Mouse (Mus musculus): ENCODE results near the gene Cx3cl1. TPM values are rescaled to one million over a fixed set of nuclear protein-coding genes. Genes with fewer than 3 reads are reported as not detected.

Cx3cl1 gene
- polyA plus RNA-seq, 1 experiment from 2014 or later = 14.3 TPM

GRCm38 (mm10) chr8:94810855-94811254, 39.0 kb downstream of the Cx3cl1 start:
- H3K27me3 ChIP-seq (ENCODE audit: low read depth, poor library complexity, severe bottlenecking) = no peaks in the 10 kb centered on the region
- no peak overlapping the region for H3K27ac ChIP-seq (replicated peaks)
- 86% methylated on average over 5 of the region's 5 CpGs for WGBS
- H3K36me3 ChIP-seq = no peaks in the 10 kb centered on the region
- H3K4me1 ChIP-seq = peaks cover 33% of the 10 kb centered on the region
- no peaks in the 10 kb centered on the region for H3K9me3 ChIP-seq (replicated peaks)
- H3K4me3 ChIP-seq = no peak overlapping the region
- DNase-seq (ENCODE audit: low spot score) = no peak

GRCm38 (mm10) chr8:94811654-94812053, 39.8 kb downstream of the Cx3cl1 start:
- Histone ChIP-seq H3K36me3 (no peaks in the 10 kb centered on the region), H3K27me3 (ENCODE audit: low read depth, poor library complexity, severe bottlenecking) (no peaks in the 10 kb centered on the region), H3K9me3 (replicated peaks) (no peaks in the 10 kb centered on the region), H3K4me1 (peaks cover 25% of the 10 kb centered on the region), H3K27ac (replicated peaks) (0 out of 2 replicates have a peak overlapping the region, but pooled peaks have one; percentile 53), H3K4me3 (no peak overlapping the region)
- DNase-seq (ENCODE audit: low spot score) = no peak
- WGBS = 76% methylated on average over 6 of the region's 6 CpGs

- H3K9me3 ChIP-seq (replicated peaks) = no peaks in the 10 kb centered on the region
- WGBS = 26% methylated on average over 6 of the region's 6 CpGs
- H3K27ac ChIP-seq (replicated peaks) = peak overlapping the region; percentile 53
- peak; percentile 84 for DNase-seq (ENCODE audit: low spot score)
- no peaks in the 10 kb centered on the region for H3K27me3 ChIP-seq (ENCODE audit: low read depth, poor library complexity, severe bottlenecking)
- peaks cover 16% of the 10 kb centered on the region for H3K4me1 ChIP-seq
- no peaks in the 10 kb centered on the region for H3K36me3 ChIP-seq
- H3K4me3 ChIP-seq = peak overlapping the region; percentile 36; the same call in 1 of the 2 replicates
Observed at GRCm38 (mm10) chr8:94812645-94813098, 40.9 kb downstream of the Cx3cl1 start.

- DNase-seq (ENCODE audit: low spot score) = no peak
- H3K36me3 ChIP-seq = no peaks in the 10 kb centered on the region
- H3K9me3 ChIP-seq (replicated peaks) = no peaks in the 10 kb centered on the region
- H3K4me1 ChIP-seq = peaks cover 10% of the 10 kb centered on the region
- 0% methylated on average over 1 of the region's 1 CpGs for WGBS
- H3K27me3 ChIP-seq (ENCODE audit: low read depth, poor library complexity, severe bottlenecking) = no peaks in the 10 kb centered on the region
- no peak overlapping the region for H3K4me3 ChIP-seq
- H3K27ac ChIP-seq (replicated peaks) = no peak overlapping the region
Observed at GRCm38 (mm10) chr8:94814556-94814955, 42.7 kb downstream of the Cx3cl1 start.

- no peak overlapping the region for H3K27ac ChIP-seq (replicated peaks)
- H3K36me3 ChIP-seq = peaks cover 33% of the 10 kb centered on the region
- 93% methylated on average over 11 of the region's 11 CpGs for WGBS
- DNase-seq (ENCODE audit: low spot score) = no peak
- no peaks in the 10 kb centered on the region for H3K9me3 ChIP-seq (replicated peaks)
- peaks cover 7% of the 10 kb centered on the region; the same call in 1 of the 2 replicates for H3K4me1 ChIP-seq
- H3K27me3 ChIP-seq (ENCODE audit: low read depth, poor library complexity, severe bottlenecking) = no peaks in the 10 kb centered on the region
- no peak overlapping the region for H3K4me3 ChIP-seq
Observed at GRCm38 (mm10) chr8:94817933-94818332, 46.1 kb downstream of the Cx3cl1 start.

- H3K27ac ChIP-seq (replicated peaks) = no peak overlapping the region
- DNase-seq (ENCODE audit: low spot score) = no peak
- peaks cover 5% of the 10 kb centered on the region; the same call in 1 of the 2 replicates for H3K4me1 ChIP-seq
- WGBS = 81% methylated on average over 6 of the region's 6 CpGs
- no peaks in the 10 kb centered on the region for H3K9me3 ChIP-seq (replicated peaks)
- no peaks in the 10 kb centered on the region for H3K27me3 ChIP-seq (ENCODE audit: low read depth, poor library complexity, severe bottlenecking)
- H3K4me3 ChIP-seq = no peak overlapping the region
- peaks cover 51% of the 10 kb centered on the region for H3K36me3 ChIP-seq
Observed at GRCm38 (mm10) chr8:94819671-94820179, 47.9 kb downstream of the Cx3cl1 start.

- H3K27ac ChIP-seq (replicated peaks) = no peak overlapping the region
- no peaks in the 10 kb centered on the region for H3K27me3 ChIP-seq (ENCODE audit: low read depth, poor library complexity, severe bottlenecking)
- no peak for DNase-seq (ENCODE audit: low spot score)
- peaks cover 58% of the 10 kb centered on the region for H3K36me3 ChIP-seq
- H3K4me1 ChIP-seq = peaks cover 5% of the 10 kb centered on the region; the same call in 1 of the 2 replicates
- no peaks in the 10 kb centered on the region for H3K9me3 ChIP-seq (replicated peaks)
- no peak overlapping the region for H3K4me3 ChIP-seq
- WGBS = 92% methylated on average over 7 of the region's 7 CpGs
Observed at GRCm38 (mm10) chr8:94820553-94820952, 48.7 kb downstream of the Cx3cl1 start.

- peaks cover 66% of the 10 kb centered on the region for H3K36me3 ChIP-seq
- no peak for DNase-seq (ENCODE audit: low spot score)
- H3K9me3 ChIP-seq (replicated peaks) = no peaks in the 10 kb centered on the region
- 74% methylated on average over 2 of the region's 2 CpGs for WGBS
- H3K4me3 ChIP-seq = no peak overlapping the region
- H3K4me1 ChIP-seq = peaks cover 5% of the 10 kb centered on the region; the same call in 1 of the 2 replicates
- H3K27me3 ChIP-seq (ENCODE audit: low read depth, poor library complexity, severe bottlenecking) = no peaks in the 10 kb centered on the region
- no peak overlapping the region for H3K27ac ChIP-seq (replicated peaks)
Observed at GRCm38 (mm10) chr8:94821381-94821780, 49.6 kb downstream of the Cx3cl1 start.

GRCm38 (mm10) chr8:94822637-94823560, 51.1 kb downstream of the Cx3cl1 start:
- H3K9me3 ChIP-seq (replicated peaks) = no peaks in the 10 kb centered on the region
- H3K4me1 ChIP-seq = peaks cover 5% of the 10 kb centered on the region; the same call in 1 of the 2 replicates
- 81% methylated on average over 23 of the region's 23 CpGs for WGBS
- DNase-seq (ENCODE audit: low spot score) = peak; percentile 57
- H3K4me3 ChIP-seq = no peak overlapping the region
- H3K27me3 ChIP-seq (ENCODE audit: low read depth, poor library complexity, severe bottlenecking) = no peaks in the 10 kb centered on the region
- H3K27ac ChIP-seq (replicated peaks) = no peak overlapping the region
- peaks cover 79% of the 10 kb centered on the region for H3K36me3 ChIP-seq

- H3K36me3 ChIP-seq = peaks cover 96% of the 10 kb centered on the region
- WGBS = 86% methylated on average over 6 of the region's 6 CpGs
- peaks cover 3% of the 10 kb centered on the region; the same call in 1 of the 2 replicates for H3K9me3 ChIP-seq (replicated peaks)
Observed at GRCm38 (mm10) chr8:94825170-94825569, 53.4 kb downstream of the Cx3cl1 start.

GRCm38 (mm10) chr8:94826210-94826609, 54.4 kb downstream of the Cx3cl1 start:
- Histone ChIP-seq H3K36me3 (peaks cover 96% of the 10 kb centered on the region), H3K27me3 (ENCODE audit: low read depth, poor library complexity, severe bottlenecking) (no peaks in the 10 kb centered on the region), H3K9me3 (replicated peaks) (peaks cover 4% of the 10 kb centered on the region; the same call in 1 of the 2 replicates), H3K4me3 (no peak overlapping the region), H3K27ac (replicated peaks) (no peak overlapping the region), H3K4me1 (peaks cover 5% of the 10 kb centered on the region; the same call in 1 of the 2 replicates)
- DNase-seq (ENCODE audit: low spot score) = no peak
- 94% methylated on average over 5 of the region's 5 CpGs for WGBS

More at GRCm38 (mm10) chr8:94825170-94825569, 53.4 kb downstream of the Cx3cl1 start:
- no peak overlapping the region for H3K27ac ChIP-seq (replicated peaks)
- peaks cover 5% of the 10 kb centered on the region; the same call in 1 of the 2 replicates for H3K4me1 ChIP-seq
- no peak overlapping the region for H3K4me3 ChIP-seq
- H3K27me3 ChIP-seq (ENCODE audit: low read depth, poor library complexity, severe bottlenecking) = no peaks in the 10 kb centered on the region
- no peak for DNase-seq (ENCODE audit: low spot score)

GRCm38 (mm10) chr8:94828284-94828683, 56.5 kb downstream of the Cx3cl1 start:
- DNase-seq (ENCODE audit: low spot score) = no peak
- no peak overlapping the region for H3K27ac ChIP-seq (replicated peaks)
- H3K4me3 ChIP-seq = no peak overlapping the region
- H3K36me3 ChIP-seq = peaks cover 92% of the 10 kb centered on the region
- H3K27me3 ChIP-seq (ENCODE audit: low read depth, poor library complexity, severe bottlenecking) = no peaks in the 10 kb centered on the region
- peaks cover 4% of the 10 kb centered on the region; the same call in 1 of the 2 replicates for H3K9me3 ChIP-seq (replicated peaks)
- 95% methylated on average over 6 of the region's 6 CpGs for WGBS
- H3K4me1 ChIP-seq = no peaks in the 10 kb centered on the region
